Mouse (Mus musculus) heart, adult 8-10 months (tissue): ENCODE data around the gene Gtse1. TPM values are rescaled to one million over a fixed set of nuclear protein-coding genes. Genes with fewer than 3 reads are reported as not detected.

Experiments used
- DNase-seq: peaks from one replicate; pipeline ENCODE4 v3.0.0; 2022; ENCODE audit warnings: low spot score
- total RNA-seq, 4 experiments: library from RNA; stranded (reverse); gene quantifications; 2 replicates each; pipeline ENCODE4 v1.2.4; 2022

Gene Gtse1
- total RNA-seq, 4 experiments from 2014 or later: 0.19 to 0.52 (median 0.29) TPM

DNA sequence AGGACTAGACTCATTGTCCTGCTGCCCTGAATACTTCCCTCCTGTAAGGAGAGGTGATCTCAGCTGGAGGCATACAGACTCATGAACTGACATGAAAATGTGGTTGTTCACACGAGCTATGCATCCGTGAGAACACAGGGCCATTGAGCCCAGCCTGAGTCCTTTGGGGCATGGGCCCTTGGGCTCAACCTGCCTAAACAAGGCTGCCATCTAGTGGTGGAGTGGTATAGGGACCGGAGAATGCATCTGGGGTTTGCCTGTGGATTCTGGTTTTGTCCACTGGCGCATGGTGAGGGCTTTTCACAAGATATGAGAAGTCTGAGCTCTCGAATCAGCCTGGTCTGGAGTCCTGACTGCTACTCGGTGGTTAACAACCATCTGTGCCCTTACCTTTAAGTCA, 8.2 kb downstream of the Gtse1 start:
- DNase-seq: peak; percentile 79

DNA sequence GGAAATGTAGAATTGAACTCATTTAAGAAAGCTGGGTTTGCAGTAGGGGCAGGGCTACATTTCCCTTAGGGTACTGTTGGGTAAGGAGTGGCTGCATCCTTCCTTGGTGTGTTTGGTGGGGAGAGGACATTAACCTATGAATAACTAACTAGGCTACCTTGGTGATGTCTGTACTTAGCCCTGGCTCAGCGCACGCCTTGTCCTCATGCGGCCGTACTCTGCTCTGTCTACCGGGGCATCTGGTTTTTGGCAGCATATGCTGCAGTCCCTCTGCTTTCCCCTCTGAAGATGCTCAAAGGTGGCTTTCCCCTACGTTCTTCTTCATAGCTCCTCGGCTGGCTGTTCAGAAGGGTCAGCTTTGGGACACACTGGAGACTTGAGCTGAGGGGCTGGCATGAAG, 17.8 kb downstream of the Gtse1 start:
- no peak for DNase-seq

DNA sequence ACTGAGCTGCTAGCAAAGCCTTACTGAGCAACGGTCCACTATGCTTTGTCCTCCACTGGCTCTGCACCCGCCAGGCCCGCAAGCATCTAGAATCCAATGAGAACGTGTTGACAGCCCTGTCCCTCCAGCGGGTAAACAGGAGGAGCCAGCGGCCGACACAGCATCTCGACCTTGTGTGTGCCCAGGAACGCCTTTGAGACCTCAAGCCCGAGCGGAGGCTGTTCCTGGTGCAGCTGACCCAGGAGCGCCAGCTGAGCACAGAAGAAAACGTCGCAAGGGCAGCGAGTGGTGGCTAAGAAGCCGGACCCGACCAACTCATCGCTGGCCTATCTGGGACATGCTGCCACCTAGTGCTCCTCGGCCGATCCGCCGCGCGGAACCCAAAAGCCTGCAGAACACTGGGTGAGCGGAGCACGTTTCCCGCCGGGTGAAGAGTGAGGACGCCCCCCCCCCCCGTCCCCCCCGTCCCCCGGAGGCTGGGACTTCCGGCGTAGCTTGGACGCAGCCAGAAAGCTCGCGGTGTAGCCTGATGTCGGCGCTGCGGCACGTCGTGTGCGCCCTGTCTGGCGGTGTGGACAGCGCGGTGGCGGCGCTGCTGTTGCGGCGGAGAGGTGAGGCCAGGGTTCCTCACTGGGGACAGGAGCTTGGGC, 19.4 kb downstream of the Gtse1 start, which contains the start of gene Trmu:
TSS of gene Trmu (plus strand) at position 465 of the 650 bp plus-strand sequence.
- DNase-seq: peak; percentile 87

DNA sequence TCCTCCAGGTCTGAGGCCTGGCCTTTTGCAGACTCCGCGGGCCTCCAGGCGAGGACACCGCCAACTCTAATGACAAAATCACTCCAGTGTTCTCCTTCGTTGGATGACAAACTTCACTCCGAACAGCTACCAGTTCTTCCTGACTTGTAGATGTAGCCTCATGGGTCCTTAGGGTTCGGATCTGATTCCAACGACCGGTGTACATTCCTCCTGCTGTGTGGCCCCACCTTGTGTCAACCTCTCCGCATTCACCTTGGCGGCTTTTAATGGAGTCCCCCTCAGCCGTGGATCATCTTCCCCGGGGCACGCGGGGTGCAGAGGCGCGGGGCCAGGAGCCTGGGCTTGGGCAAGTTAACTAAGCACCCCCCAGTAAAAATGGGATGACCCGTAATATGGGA, 20.0 kb downstream of the Gtse1 start:
- DNase-seq: no peak

DNA sequence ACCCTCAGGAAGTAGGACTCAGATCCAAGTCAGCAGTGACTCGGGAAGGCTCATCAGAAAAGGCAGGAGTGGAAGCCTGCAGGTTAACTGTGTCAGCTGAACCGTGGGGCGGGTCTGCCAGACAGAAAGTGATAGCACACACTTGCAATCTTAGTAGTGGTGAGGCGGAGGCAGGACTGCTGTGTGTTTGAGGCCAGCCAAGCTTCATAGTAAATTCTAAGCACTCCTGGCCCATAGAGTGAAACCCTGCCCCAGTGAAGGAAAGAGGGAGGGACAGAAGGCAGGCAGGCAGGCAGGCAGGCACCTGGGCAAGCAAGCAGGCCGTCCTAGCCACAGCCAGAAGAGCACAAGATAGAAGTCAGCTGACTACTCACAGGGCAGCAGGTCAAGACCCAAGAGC, 26.1 kb downstream of the Gtse1 start:
- DNase-seq: no peak

DNA sequence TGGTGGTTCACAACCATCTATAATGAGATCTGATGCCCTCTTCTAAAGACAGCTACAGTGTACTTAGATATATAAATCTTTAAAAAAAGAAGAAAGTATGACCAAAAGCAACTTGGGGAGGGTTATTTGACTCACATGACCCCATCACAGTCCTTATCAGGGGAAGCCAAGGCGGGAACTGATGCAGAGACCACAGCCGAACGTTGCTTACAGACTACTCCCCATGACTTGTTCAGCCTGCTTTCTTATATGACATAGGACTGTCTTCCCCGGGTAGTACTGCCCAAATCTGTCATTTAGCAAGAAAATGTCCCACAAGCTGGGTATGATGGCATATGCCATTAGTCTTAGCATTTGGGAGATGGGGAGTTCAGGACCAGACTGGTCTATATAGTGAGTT, 29.7 kb downstream of the Gtse1 start:
- DNase-seq: no peak

DNA sequence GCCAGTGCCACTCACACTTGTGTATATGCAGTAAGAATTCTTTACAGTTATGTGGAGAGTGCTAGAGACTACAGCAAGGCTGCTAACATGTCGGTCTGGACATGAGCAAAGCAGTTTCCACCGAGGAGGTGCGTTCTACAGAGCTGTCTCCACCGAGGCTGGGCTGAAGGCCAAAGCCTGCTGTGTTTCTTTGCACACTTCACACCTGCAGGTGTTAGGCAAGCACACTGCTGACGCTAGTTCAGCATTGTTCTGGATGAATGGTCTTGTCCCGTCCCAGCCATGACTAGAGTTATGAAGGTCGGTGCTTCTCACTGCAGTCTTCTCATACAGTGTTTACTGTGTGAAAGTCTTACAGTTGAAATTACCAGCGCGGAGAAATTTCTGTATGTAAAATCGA, 32.4 kb downstream of the Gtse1 start:
- DNase-seq: no peak

DNA sequence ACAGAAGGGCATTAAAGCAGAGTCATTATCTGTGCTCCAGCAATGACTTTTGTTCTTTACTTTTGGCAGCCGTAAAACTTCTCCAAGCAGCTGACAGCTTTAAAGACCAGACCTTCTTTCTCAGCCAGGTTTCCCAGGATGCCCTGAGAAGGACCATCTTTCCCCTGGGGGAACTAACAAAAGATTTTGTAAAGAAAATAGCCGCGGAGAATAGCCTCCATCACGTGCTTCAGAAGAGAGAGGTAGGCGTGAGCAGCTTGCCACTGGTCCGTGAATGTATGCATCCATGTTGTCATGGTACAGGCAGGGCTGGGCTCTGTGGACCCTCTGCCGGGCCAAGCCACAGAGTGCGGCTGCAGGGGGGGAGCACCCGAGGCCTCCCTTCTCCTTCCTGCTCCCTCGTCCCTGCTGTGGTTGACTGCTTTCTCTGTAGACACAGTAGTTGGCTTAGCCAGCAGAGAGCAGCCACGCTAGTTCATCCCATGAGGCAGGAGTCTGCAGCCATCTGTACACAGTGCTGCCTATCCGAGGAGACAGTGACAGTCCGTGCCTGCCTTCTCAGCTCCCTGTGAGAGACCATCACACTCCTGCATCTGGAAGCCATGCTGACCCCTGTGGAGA, 33.1 kb downstream of the Gtse1 start:
- no peak for DNase-seq

DNA sequence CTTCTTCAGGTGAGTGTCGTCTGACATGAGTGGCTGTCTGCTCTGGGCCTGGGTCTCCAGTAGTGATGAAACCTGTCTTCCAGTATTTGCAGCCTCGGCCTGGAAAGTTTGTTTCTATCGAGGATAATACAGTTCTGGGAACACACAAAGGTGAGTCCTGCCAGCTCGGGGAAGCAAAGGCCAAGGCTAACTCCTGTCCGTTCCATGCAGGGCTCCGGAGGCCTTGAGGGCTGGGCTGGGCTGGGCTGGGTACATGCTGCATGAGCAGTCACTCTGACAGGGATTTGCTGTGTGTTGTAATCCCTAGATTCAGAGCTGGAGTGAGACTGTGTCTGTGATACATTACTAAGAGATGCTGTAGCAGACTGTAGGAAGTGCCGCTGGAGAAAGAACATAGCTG, 34.3 kb downstream of the Gtse1 start:
- no peak for DNase-seq

DNA sequence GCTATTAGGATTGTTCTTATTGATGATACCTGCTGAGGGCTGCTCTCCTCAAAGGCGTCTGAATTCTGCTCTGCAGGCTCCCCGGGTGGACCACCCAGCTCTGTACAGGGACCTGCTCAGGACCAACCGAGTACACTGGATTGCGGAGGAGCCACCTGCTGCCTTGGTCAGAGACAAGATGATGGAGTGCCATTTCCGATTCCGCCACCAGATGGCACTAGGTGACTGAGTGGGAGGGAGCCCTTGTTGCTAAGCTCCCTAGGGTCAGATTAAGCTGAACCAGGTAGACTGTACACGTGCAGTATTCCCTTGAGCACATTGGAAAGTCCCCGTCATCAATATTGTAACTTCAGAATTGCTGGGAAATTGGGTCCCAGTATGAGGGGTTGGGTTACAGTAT, 36.7 kb downstream of the Gtse1 start:
- peak; percentile 57 for DNase-seq

DNA sequence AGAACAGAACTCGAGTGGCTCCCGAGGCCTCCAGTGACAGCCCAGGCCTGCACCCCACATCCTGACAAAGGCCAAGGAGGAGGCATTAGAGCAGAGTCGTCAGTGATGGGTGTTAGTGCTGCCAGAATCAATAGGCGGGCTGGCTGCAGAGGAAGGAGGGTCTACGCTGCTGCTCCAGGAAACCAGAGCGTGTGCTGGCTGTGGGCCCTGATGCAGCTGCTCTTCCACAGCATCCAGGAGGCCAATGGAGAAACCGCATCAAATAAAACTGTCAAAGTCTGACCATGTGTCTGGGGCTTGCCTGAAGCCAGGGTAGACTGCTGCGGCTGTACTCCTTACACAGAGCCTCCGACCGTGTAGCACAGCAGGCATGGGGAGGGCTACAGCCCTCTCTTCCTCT, 37.6 kb downstream of the Gtse1 start:
- no peak for DNase-seq

DNA sequence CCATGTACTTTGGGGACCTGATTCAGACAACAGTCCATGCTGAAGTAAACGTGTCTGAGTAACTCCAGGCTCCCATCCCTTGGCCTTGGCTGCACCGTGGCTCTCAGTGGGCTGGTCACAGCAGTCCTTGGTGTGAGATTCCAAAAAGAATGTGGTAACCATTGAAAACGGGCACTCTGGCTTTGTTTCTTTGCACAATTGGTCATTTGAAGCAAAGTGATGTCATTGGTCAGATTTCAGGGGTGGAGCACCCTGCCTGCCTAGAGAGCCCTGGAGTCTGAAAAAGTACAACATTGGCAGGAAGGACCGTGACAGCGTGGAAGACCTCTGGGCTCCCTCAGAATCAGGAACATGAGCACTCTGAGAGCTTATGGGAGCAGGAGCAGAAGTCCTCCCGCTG, 39.9 kb downstream of the Gtse1 start:
- no peak for DNase-seq

DNA sequence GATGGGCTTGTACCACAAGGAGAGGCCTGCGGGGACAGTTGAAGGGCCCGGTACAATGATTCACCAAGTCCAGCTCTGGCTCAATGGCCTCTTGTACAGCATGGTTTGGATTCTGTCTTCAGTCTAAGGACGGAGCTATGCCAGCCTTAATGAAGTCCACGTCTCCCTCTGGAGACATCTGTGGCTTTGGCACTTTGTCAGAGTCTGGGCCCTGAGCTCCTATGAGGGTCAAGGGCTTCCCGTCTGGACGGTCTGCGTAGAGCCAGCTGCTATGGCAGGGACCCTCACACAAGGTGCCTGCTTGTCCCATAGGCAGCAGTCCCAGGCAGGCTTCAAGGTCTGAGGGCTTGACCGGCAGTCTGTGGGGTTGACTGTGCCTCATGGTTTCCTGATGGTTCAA, 40.8 kb downstream of the Gtse1 start:
- DNase-seq: no peak

DNA sequence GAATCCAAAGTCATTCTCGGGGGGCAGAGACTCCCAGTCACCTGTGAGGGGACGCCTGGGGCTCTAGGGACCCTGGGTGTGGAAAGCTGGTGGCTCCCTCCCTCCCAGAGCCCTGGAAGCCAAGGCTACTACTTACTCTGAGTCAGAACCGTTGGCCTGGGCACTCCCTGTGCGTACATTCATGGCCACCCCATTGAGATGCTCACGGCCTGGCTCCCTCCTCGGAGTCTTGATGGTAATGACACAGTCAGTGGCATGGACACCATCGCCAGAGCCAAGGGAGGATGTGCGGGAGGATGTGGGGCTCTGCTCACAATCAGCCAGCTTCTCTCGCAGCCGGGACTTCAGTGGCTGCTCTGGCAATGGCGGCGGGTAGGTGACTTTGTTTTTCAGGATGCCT, 41.3 kb downstream of the Gtse1 start:
- no peak for DNase-seq

DNA sequence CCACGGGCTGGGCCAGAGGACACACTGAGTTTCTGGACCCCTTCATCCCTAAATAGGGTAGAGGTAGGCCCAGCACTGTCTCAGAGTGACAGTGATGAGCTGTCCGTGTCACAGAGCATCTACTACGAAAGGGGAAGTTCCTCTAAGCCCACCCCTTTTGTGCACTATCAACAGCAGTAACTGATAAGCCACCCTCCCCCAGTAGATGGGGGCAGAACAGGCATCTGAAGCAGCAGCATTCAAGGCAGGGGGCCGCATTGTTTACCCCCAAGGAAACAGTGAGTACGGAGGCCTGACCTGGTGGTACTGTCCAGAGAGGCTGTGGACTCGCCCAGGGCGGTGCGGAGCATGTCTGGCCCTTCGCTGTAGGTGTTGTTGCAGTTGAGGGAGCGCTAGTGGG, 43.0 kb downstream of the Gtse1 start:
- no peak for DNase-seq

DNA sequence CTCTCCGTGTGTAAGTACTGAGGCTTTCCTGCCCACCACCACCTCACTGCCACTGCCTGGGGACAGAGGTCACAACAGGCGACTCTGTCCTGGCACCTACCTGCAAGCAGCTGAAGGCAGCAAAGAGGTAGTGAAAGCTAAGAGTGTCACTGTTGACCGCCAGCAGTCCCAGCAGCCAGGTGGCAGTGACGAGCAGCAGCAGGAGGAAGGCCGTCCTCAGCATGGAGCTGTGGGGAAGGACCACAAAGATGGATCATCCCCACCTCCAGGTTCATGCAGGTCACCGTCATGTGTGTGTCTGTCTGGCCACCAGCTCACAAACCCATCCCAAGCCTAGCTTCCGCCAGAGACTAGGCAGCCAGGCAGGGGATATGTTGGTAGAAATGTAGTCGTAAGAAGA, 44.3 kb downstream of the Gtse1 start:
- DNase-seq: no peak

DNA sequence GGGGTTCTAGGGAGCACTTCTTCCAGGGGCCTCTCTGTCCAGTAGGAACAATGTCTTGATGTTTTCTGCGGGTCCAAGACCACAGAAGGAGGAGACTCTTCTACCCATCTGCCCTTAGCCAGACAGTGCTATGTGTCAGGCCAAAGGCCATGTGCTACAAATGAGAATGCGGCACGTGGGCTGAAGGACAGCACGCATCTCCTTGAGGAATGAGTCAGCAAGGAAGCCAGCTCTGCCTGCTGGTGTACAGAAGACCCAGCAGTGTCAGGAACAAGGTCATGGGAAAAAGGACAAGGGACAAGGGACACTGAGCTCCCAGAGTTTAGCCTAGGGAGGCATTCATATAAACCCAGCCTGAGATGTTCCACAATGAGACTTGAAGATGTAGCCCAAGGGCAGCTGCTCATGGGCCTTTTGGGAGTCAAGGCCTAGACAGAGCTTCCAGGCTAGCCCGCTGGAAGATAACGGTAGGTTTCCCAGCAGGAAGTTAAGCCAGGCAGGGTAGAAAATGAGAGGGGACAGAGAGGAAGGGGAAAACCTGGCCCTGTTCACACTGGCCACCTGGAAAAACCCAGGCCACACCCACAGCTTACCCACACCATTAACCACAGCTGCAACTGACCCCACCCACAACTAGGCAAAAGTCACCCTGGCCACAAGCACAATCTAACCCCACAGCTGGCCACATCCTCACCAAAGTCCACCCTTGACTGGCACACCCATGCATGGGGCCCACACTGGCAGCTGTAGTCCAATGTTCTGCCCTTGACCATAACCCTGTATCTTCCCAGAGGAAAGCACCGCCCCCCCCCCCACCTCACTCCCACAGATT, 49.3 kb downstream of the Gtse1 start:
- no peak for DNase-seq

DNA sequence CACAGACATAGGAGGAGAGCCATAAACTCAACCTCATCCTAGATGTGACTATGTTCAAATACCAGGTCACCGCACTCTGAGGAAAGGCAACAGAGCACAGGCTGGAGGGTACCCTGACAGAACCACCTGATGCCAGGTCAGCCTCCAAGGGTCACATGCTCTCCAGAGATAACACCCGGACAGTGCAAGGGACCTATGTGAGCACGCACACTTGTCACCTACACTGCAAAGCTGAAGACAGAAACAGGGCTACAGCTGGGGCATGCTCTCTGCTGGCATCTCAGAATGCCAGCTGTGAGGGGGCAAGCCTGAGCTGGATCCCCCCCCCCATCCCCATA, 49.9 kb downstream of the Gtse1 start:
- no peak for DNase-seq

DNA sequence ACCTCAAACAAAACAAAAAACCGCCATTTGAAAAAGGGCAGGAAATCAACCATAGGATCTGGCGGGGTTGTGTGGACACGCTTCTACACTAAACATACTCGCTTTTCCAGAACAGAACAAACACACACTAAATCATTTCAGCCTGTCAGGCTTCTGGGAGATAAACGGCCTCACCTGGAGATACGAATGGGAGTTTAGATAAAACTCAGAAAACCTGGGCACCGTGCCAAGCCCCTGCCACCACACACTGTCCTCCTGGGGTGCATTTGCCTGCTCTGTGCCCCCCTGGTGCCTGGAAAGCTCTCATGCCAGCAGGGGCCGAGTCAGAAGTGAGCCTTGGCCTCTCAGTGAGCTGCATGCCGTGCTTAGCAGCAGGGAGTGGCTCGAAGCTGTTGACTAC, 50.4 kb downstream of the Gtse1 start:
- DNase-seq: no peak

DNA sequence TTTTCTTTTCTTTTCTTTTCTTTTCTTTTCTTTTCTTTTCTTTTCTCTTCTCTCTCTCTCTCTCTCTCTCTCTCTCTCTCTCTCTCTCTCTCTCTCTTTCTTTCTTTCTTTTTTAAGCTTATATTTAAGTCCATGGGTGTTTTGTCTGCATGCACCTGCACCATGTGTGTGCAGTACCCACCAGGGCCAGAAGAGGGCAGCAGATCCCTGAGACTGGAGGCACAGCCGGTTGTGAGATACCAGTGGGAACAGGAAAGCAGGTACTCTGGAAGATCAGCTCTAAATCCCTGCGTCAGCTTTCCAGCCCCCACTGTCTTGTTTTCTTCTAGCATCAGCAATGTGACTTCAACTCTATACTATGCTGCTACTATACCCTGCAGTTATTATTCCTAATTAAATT, 54.1 kb downstream of the Gtse1 start:
- peak; percentile 17 for DNase-seq

DNA sequence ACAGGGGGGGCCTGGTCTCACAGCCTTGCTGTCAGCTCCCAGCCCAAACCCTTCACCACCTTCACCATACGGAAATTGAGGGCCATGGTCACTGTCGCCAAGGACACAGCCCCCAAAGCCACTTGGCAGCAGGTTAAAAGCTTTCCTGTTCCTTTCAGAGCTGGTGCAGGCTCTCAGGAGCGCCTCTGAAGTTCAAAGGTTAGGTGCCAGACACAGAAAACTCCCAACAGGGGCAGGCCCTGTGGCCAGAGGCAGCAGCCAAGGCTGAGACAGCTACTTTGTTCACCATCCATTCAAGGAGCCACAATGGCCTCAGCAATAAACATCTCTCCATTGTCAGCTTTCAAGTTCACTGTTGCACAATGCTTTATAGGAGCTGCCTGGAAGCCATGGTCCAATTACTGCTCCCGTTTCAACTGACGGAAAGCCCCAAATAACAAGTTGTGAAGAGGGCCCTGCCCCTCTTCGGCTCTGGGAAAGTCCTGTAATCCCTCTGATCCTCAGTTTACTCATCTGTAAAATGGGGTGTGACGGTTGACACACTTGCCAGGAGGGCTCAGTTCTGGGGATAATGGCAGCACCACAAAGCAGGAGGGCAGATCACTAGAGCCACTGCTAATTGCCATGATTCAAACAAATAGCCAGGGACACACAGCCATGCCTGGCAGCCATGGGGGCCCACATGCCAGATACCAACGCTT, 59.8 kb downstream of the Gtse1 start:
- no peak for DNase-seq

DNA sequence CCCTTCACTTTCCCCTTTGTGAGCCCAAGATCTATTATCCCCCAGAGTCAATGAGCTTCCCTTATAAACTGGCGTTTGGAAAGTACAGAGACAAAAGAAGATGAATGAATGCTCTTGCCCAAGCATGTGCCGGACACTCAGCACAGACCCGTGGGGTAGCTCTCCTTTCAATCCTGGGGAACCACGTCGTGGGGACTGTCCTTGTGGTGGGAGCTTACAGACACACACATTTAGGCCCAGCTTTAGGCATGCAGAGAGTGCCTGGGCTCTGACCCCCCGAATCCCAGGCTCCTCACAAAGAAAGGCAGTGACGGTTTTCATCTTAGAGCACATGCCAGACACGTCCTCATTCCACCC, 60.3 kb downstream of the Gtse1 start:
- DNase-seq: no peak

DNA sequence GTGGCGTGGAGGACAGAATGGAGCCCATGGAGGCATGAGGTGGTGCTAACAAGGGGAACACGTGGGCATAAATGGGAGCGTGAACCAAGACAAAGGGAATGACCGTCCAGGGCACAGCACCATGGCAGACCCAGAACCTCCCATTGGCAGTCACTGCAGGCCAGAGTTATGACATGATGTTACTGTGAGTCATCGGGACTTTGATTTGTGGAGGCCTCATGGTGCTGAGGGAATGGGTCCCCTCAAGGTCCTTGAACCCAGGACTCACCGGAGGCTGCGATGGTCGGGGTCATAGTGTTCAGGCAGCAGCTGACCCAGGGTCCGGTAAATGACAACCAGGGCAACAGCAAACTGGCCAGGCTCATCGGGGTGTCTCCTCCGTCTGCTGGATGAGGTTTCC, 62.3 kb downstream of the Gtse1 start:
- no peak for DNase-seq
